Mouse (Mus musculus) 3134 (cell line): ENCODE results near the gene Ccer2.
A peak's percentile ranks its signal among the peaks of the same experiment; 100 is the strongest.

Source experiments
- DNase-seq: peaks from one replicate; pipeline ENCODE4 v3.0.0-alpha.2; 2011; ENCODE audit warnings: low spot score; ENCODE audit not compliant: insufficient read length; ENCODE audit errors: extremely low read depth

Ccer2 gene

GRCm38 (mm10) chr7:28756079-28756478 is at the start of gene Ccer2:
TSS of gene Ccer2 (plus strand) at chr7:28756174.
- no peak for DNase-seq

GRCm38 (mm10) chr7:28709454-28709853 is 46.5 kb upstream of the Ccer2 start:
- DNase-seq = no peak

GRCm38 (mm10) chr7:28710962-28711361 is 45.0 kb upstream of the Ccer2 start:
- no peak for DNase-seq

- no peak for DNase-seq
Observed at GRCm38 (mm10) chr7:28714667-28715066, 41.3 kb upstream of the Ccer2 start.

GRCm38 (mm10) chr7:28715598-28715997 is 40.4 kb upstream of the Ccer2 start:
- no peak for DNase-seq

- DNase-seq = peak; percentile 82
Observed at GRCm38 (mm10) chr7:28716590-28717281, 39.2 kb upstream of the Ccer2 start, which contains the start of gene Fbxo17. TSS of gene Fbxo17 (plus strand) at chr7:28716804.

GRCm38 (mm10) chr7:28717726-28718125 is 38.2 kb upstream of the Ccer2 start:
- DNase-seq = no peak

GRCm38 (mm10) chr7:28719159-28719558 is 36.8 kb upstream of the Ccer2 start:
- DNase-seq = no peak

GRCm38 (mm10) chr7:28719650-28720049 is 36.3 kb upstream of the Ccer2 start:
- DNase-seq = no peak

- DNase-seq = no peak
Observed at GRCm38 (mm10) chr7:28720753-28721537, 35.0 kb upstream of the Ccer2 start.

GRCm38 (mm10) chr7:28722079-28722478 is 33.9 kb upstream of the Ccer2 start:
- no peak for DNase-seq

- DNase-seq = no peak
Observed at GRCm38 (mm10) chr7:28724613-28725012, 31.4 kb upstream of the Ccer2 start.

GRCm38 (mm10) chr7:28726600-28726999 is 29.4 kb upstream of the Ccer2 start:
- DNase-seq = peak; percentile 72

- DNase-seq = peak; percentile 35
Observed at GRCm38 (mm10) chr7:28727649-28728340, 28.2 kb upstream of the Ccer2 start.

- no peak for DNase-seq
Observed at GRCm38 (mm10) chr7:28732341-28733142, 23.4 kb upstream of the Ccer2 start.

- no peak for DNase-seq
Observed at GRCm38 (mm10) chr7:28733211-28733610, 22.8 kb upstream of the Ccer2 start.

- no peak for DNase-seq
Observed at GRCm38 (mm10) chr7:28735701-28736100, 20.3 kb upstream of the Ccer2 start.

GRCm38 (mm10) chr7:28739829-28740228 is 16.1 kb upstream of the Ccer2 start:
- DNase-seq = no peak

GRCm38 (mm10) chr7:28740949-28741348 is 15.0 kb upstream of the Ccer2 start:
- no peak for DNase-seq

GRCm38 (mm10) chr7:28741368-28741708 is 14.6 kb upstream of the Ccer2 start:
- no peak for DNase-seq
